Mouse (Mus musculus): ENCODE measurements around the gene Olfr594.
"Not testable (repeated sequence)": the region's sequence is repeated elsewhere in the genome, so short reads cannot be mapped to it uniquely, and the experiment has no call there.

Gene Olfr594

GRCm38 (mm10) chr7:103216696-103217095, at the start of gene Olfr594:
Olfr594 (plus strand) TSS chr7:103216996.
- DNase-seq (ENCODE audit: low read depth), result no peak

- no peak for DNase-seq (ENCODE audit: low read depth)
Observed at GRCm38 (mm10) chr7:103169697-103170096, 47.1 kb upstream of the Olfr594 start.

GRCm38 (mm10) chr7:103178240-103178639, 38.6 kb upstream of the Olfr594 start, which contains the start of gene Olfr591:
Olfr591 (minus strand) TSS chr7:103178340.
- DNase-seq (ENCODE audit: low read depth), result no peak

DNA sequence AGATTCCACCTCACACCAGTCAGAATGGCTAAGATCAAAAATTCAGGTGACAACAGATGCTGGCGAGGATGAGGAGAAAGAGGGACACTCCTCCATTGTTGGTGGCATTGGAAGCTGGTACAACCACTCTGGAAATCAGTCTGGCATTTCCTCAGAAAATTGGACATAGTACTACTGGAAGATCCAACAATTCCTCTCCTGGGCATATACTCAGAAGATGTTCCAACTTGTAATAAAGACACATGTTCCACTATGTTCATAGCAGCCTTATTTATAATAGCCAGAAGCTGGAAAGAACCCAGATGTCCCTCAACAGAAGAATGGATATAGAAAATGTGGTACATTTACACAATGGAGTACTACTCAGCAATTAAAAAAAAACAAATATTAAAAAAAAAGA, 32.3 kb upstream of the Olfr594 start, which contains the start of gene Olfr592:
Olfr592 (plus strand) TSS at position 301 of the 400 bp plus-strand sequence.
- DNase-seq (ENCODE audit: low read depth), result not testable (repeated sequence)

DNA sequence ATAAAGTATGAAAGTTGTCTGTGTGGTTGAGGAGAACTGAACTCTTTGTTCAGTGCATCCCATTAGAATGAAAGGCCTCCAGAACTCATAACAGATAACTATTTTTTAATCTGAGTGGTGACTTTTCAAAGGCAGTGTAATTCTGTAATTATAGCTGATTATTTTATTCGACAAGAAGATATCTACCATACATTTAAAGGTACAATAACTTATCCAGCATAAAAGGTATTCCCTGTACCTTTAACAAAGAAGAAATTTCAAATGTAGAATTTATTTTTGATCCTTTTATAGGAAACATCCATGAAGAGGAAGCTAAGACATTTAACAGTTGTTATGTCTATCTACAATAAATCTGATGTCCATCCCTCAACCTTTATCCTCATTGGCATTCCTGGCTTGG, 5.2 kb upstream of the Olfr594 start, which contains the start of gene Olfr593:
Olfr593 (plus strand) TSS at position 301 of the 400 bp plus-strand sequence.
- DNase-seq (ENCODE audit: low read depth), result no peak

GRCm38 (mm10) chr7:103212050-103212449, 4.7 kb upstream of the Olfr594 start:
- DNase-seq (ENCODE audit: low read depth), result not testable (repeated sequence)

GRCm38 (mm10) chr7:103252405-103252804, 35.6 kb downstream of the Olfr594 start, which contains the start of gene Usp17ld:
Usp17ld (minus strand) TSS chr7:103252505.
- not testable (repeated sequence) for DNase-seq (ENCODE audit: low read depth)
